Mouse (Mus musculus) brain, adult 2 months (tissue): ENCODE results near the gene Abtb2.

ENCODE experiments used
- DNase-seq: peaks from one replicate; pipeline ENCODE4 v3.0.0; 2011; ENCODE audit warnings: low read depth, low spot score

Abtb2 gene

DNA sequence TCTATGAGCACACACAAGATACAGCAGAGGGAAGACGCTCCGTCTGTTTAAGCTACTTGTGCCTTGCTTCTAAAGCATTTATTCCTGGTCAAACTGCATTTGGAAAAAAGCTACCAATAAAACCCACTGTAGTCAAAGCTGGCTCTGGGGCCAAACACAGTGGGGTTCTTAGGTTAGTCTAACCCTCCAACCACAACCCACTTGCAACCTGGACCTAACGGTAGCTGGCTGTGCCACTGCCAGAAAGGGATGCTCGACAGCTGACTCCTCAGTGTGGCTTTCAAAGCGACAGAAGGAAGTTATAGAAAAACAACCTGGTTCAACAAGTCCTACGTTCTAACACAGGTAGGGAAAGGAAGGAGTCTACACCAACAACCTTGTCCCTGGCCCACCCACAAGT is 165.3 kb downstream of the Abtb2 start:
- DNase-seq = no peak

GRCm38 (mm10) chr2:103742821-103743220 is 176.7 kb downstream of the Abtb2 start:
- no peak for DNase-seq

- DNase-seq = no peak
Measured at GRCm38 (mm10) chr2:103743536-103743935, 177.4 kb downstream of the Abtb2 start.

- DNase-seq = peak; percentile 73
Measured at GRCm38 (mm10) chr2:103743988-103744387, 177.9 kb downstream of the Abtb2 start.

DNA sequence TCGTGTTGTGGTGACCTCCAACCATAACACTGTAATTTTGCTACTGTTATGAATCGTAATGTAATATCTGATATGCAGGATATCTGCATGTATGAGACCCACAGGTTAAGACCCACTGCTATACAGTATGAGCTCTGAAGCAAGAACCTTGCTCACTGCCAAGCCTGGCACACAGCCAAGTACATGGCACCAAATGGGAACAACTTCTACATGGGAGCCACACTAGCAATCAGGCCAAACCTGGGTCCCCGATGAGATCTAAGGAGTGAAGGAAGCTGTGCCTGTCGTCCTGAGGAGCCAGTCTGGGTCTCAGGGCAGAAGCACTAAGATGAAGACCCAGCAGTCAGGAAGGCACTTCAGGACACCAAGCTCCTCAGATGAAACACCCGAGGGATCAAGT is 179.4 kb downstream of the Abtb2 start:
- peak; percentile 32 for DNase-seq

DNA sequence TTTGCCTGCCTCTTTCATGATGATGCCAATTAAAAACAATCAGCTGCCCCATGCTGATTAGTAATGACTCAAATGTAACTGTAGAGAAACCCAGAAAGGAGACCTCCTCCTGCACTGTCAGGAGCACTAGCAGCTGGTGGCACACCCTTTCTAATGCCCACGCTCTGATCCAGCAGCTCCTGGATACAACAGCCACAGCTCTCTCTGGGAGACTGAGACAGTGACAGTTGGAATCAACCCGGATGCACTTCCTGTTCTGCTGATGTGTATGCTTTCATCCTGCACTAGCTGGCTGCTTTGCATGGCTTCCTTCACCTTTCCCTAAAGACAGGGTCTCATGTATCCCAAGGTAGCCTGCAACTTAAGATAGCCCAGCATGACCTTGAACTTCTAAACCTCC is 180.0 kb downstream of the Abtb2 start:
- DNase-seq = peak; percentile 61

- no peak for DNase-seq
Measured at GRCm38 (mm10) chr2:103746761-103747160, 180.7 kb downstream of the Abtb2 start.

DNA sequence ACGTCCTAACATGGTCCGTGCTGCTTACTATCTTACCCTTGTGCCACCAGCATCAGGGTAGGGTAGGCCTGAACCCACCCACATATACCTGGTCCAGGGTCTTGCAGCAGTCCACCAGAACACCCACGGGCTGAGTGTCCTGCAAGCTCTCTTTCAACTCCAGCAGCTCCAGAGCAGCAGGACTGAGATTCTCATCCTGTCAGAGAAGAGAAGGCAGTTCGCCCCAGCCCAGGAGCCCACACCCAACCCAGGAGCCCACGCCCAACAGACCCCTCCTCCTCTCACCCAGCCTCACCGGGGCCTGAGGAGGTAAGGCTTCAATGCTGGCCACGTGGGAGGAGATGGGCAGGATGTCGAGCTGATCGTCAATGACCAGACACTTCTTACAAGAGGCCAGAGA is 181.8 kb downstream of the Abtb2 start:
- DNase-seq = no peak

DNA sequence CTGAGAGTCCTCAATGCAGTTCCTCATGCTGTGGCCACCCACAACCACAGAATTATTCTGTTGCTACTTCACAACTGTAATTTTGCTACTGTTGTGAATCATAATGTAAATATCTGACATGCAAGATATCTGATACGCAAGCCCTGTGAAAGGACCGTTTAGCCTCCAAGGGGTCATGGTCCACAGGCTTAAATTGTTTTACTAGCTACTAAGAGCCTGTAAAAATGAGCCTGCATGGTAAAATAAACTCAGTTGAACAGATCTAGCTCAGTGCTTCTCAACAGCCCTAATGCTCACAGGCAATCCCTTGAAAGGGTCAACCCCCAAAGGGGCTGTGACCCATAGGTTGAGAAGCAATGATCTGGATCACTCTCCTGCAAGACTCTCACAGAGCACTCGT is 183.0 kb downstream of the Abtb2 start:
- DNase-seq = no peak

DNA sequence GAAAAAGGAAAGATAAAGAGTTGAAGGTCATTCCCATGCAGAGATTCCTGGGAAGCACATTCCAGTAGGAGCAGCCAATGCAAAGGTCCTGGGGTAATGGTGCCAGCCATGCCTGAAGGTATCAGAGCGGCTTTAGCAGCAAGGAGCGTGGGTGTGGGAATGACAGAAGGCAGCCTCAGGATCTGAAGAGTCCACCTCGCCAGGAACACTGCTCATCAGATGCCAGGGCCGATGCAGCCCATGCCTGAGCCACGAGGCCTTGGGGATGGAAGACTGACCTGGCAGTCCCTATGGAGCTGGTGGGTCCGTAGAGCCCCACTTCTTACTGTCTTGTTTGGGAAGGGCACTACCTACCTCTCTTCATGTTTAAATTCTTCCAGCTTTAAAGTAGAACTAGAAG is 185.7 kb downstream of the Abtb2 start:
- DNase-seq = no peak

DNA sequence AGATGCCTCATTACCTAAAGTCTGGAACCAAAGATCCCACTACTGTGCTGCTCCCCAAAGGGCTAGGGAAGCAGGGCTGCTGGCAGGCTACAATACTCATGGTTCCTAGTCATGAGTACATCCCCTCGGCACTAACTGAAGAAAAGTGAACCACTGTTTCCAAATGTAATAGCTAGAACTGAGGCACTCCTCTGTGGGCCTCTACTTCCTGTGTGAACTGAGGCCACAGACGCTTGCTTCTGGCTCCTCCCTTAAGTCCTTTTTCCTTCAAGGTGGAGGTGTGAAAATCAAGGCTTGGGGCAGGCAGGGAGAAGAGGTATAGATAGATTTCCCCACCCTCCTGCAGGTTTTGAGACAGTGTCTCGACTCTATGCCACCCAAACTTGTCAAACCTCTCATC is 188.5 kb downstream of the Abtb2 start:
- no peak for DNase-seq

GRCm38 (mm10) chr2:103755458-103756085 is 189.5 kb downstream of the Abtb2 start:
- DNase-seq = no peak

GRCm38 (mm10) chr2:103760421-103760820 is 194.3 kb downstream of the Abtb2 start:
- peak; percentile 31 for DNase-seq

DNA sequence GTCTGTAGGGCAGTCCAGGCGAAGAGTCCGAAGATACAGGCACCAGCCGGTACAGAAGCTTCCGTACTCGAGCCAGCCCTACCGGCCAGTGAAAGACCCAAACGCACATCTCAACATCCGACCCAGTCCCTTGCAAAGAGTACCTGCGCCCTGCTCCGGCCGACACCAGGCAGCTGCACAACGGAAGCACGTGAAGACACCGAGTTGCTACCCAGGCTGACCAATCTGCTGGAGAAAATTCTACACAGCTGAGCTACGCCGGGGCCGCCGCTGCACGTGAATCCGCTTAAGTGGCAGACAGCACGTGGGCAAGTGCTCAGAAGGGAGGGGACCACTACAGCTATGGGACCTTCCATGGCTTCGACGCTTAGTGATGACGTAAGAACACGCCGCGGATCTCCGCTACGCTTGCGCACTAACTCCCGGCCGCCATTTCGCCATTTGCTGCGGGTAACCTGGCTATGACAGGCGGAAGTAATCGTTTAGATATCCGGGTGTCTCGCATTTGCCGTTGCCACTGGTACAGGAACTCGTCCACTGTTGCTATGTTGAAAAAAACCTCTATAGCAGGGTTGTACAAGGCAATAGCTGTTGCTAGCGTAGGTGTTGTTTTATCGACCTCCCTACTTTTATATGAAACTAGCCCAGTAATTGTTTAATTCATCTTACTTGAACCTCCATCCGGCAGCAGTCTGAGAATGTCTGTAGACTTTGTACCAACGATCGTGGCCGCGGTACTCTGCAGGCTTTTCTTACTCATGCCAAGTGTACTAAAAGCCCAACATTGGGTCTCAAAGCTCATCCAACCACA is 195.0 kb downstream of the Abtb2 start, which contains the start of gene Nat10:
Gene Nat10, minus strand, starts transcription at position 365 of the 811 bp plus-strand sequence.
- DNase-seq = peak; percentile 100

DNA sequence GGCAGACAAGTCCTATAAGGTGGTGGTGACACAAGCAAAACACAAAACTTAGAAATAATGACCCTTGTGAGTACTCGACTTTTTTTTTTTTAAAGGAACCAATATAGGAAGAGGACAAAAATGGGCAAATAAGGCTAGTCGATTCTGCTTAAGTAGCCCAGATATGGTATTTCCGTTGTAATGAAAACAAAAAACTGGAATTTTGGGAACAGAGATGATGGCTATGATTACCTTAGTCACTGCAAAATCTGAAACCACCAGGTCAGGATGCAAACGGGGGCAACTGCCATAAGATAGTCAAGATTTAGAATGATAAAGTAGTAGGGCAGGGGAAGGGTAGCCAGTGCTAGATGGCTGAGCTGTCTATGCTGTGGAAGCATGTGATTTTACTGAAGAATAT is 195.9 kb downstream of the Abtb2 start:
- DNase-seq = no peak

DNA sequence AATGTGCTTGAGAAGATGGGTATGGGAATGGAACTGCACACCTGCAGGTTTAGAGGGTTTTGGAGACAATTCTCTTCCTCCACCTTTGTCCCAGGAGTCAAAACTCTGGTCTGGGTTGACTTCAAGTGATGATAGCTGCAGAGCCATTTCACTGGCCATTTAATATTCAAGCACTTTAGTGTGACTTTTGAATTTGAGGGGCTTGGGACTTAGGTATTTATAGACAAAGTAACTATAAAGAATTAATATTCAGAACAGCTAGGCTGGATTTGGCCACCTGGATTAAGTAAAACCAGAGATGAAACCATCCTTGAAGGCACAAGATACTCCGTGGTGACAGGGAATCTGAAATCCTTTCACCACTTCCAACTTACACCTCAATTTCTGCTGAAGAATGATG is 196.4 kb downstream of the Abtb2 start:
- DNase-seq = no peak
